Mouse (Mus musculus): ENCODE measurements around the gene Gm49322. TPM values are rescaled to one million over a fixed set of nuclear protein-coding genes. Genes with fewer than 3 reads are reported as not detected.

Gm49322 gene
- polyA plus RNA-seq, 1 experiment: 1.9 TPM

DNA sequence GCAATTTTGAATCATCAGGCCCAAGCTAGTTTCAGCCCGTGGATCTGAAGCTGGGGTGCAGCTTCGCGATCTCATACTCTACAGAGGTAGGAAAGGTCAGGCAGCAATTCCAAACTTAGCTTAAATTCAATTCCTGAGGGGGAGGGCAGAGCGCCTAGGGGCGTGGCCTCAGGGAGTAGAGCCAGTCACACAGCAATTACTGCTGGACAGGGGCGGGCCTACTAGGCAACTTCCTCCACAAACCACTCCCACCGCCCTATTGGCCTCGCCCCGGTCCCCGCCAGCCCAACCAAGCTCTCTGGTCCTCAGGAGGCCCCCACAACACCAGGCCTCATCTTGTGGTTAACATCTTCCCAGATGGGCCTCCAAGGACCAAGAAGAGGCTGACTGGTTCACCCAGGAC lies 36.2 kb upstream of the Gm49322 start:
- no peak overlapping the region for H3K4me3 ChIP-seq (ENCODE audit: control insufficient read depth, low read depth, low read length)
- H3K4me1 ChIP-seq (ENCODE audit: control insufficient read depth, insufficient read depth, low read length): peaks cover 27% of the 10 kb centered on the region
- H3K27ac ChIP-seq (ENCODE audit: control insufficient read depth, insufficient read depth, low read depth, low read length): no peak overlapping the region
- TF ChIP-seq CTCF (IDR thresholded peaks at IDR 0.05; ENCODE audit: control insufficient read depth, insufficient read depth, insufficient replicate concordance, low read depth, low read length): no peak
- no peak for TF ChIP-seq POLR2A (IDR thresholded peaks at IDR 0.05; ENCODE audit: control insufficient read depth, low read depth, low read length)
- no peaks in the 10 kb centered on the region for H3K27me3 ChIP-seq (ENCODE audit: control insufficient read depth, insufficient read depth, low read length)
- H3K36me3 ChIP-seq (ENCODE audit: control insufficient read depth, insufficient read depth, low read length): no peaks in the 10 kb centered on the region

DNA sequence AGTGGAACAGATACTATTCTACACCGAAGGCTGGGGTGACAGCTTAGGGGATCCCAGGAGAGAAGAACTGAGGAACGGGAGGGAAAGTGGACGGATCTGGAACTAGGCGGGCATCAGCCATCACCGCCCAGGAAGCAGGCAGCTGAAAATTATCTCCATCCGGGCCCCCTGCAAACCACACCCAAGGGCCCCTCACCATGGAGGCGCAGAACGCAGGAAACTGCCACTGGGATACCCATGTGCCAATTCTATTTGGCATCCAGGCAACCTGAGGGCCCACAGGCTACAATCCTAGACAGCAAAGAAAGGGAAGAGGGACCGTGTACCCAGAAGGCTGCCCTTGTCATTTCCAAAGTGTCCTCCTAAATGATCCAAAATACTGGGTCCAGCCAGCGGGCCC lies 35.4 kb upstream of the Gm49322 start:
- H3K36me3 ChIP-seq (ENCODE audit: control insufficient read depth, insufficient read depth, low read length): no peaks in the 10 kb centered on the region
- no peak overlapping the region for H3K4me3 ChIP-seq (ENCODE audit: control insufficient read depth, low read depth, low read length)
- H3K4me1 ChIP-seq (ENCODE audit: control insufficient read depth, insufficient read depth, low read length): peaks cover 29% of the 10 kb centered on the region
- no peak overlapping the region for H3K27ac ChIP-seq (ENCODE audit: control insufficient read depth, insufficient read depth, low read depth, low read length)
- no peak for TF ChIP-seq POLR2A (IDR thresholded peaks at IDR 0.05; ENCODE audit: control insufficient read depth, low read depth, low read length)
- H3K27me3 ChIP-seq (ENCODE audit: control insufficient read depth, insufficient read depth, low read length): no peaks in the 10 kb centered on the region

DNA sequence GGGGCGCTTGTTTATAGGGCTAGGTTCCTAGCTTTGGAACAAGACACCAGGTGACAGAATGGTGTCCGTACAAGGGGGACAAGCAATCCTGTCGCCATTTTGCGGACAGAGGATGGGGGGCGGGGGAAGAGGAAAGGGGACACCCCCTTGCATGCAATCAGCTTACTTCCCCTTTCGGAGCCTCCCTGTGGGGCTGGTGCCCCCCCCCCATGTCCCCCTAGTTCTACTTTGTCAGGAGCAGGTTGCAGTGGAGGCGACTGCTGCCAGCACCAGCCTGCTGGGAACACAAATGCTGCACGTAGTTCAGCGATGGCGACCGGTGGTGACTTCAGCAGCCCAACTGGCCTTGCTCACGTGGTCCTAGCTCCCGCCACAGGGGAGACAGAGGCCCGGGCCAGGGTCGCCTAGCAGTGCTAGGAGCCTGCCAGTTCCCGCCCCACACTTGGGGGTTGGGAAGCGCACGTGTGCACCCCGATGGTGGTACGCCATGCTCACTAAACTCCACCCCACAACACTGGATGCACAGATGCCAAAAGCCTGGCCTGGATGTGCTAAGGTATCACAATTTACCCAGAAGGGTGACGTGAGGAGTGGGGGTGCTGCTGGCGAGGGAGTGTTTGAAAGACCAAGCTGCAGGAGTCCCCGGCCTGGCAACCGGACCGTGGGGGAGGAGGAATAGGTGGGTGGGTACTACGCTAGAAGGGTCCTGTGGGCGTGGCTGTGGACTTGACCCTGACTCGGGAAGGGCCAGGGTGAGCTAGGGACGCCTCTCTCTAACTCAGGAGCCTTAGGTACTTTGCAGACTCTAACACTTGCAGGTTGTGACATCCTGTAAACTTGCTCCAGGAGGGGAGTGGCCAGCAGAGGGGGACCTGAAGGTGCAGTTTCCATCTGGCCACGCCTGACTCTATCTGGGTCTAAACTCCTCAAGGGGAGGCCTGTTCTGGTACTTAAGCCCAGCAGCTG lies 34.7 kb upstream of the Gm49322 start:
- Histone ChIP-seq H3K27me3 (ENCODE audit: control insufficient read depth, insufficient read depth, low read length) (no peaks in the 10 kb centered on the region), H3K4me3 (ENCODE audit: control insufficient read depth, low read depth, low read length) (no peak overlapping the region), H3K27ac (ENCODE audit: control insufficient read depth, insufficient read depth, low read depth, low read length) (no peak overlapping the region), H3K4me1 (ENCODE audit: control insufficient read depth, insufficient read depth, low read length) (peaks cover 36% of the 10 kb centered on the region), H3K36me3 (ENCODE audit: control insufficient read depth, insufficient read depth, low read length) (no peaks in the 10 kb centered on the region)
- TF ChIP-seq CTCF (IDR thresholded peaks at IDR 0.05; ENCODE audit: control insufficient read depth, insufficient read depth, insufficient replicate concordance, low read depth, low read length) (no peak), POLR2A (IDR thresholded peaks at IDR 0.05; ENCODE audit: control insufficient read depth, low read depth, low read length) (no peak)

DNA sequence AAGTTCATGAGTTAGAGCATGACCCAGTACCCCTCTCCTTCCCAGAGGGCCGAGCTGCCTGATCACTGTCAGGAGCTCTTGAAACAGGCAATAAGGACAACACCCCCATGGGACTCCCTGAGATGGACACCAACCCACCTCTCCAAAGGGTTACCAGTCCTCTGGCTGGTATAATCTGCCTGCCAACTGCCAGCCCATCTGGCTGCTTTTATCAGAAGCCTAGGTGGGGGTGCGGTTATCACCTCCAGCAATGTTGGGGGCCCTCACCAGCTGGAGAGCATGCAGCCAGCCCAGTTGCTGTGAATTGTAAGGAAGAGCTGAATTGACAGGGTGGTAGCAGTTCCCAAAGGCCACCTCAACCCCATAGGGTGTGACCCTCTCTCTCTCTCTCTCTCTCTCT lies 33.3 kb upstream of the Gm49322 start:
- no peak overlapping the region for H3K4me3 ChIP-seq (ENCODE audit: control insufficient read depth, low read depth, low read length)
- H3K27ac ChIP-seq (ENCODE audit: control insufficient read depth, insufficient read depth, low read depth, low read length): no peak overlapping the region
- no peaks in the 10 kb centered on the region for H3K27me3 ChIP-seq (ENCODE audit: control insufficient read depth, insufficient read depth, low read length)
- no peaks in the 10 kb centered on the region for H3K36me3 ChIP-seq (ENCODE audit: control insufficient read depth, insufficient read depth, low read length)
- TF ChIP-seq CTCF (IDR thresholded peaks at IDR 0.05; ENCODE audit: control insufficient read depth, insufficient read depth, insufficient replicate concordance, low read depth, low read length) (no peak), POLR2A (IDR thresholded peaks at IDR 0.05; ENCODE audit: control insufficient read depth, low read depth, low read length) (no peak)
- H3K4me1 ChIP-seq (ENCODE audit: control insufficient read depth, insufficient read depth, low read length): peaks cover 41% of the 10 kb centered on the region

DNA sequence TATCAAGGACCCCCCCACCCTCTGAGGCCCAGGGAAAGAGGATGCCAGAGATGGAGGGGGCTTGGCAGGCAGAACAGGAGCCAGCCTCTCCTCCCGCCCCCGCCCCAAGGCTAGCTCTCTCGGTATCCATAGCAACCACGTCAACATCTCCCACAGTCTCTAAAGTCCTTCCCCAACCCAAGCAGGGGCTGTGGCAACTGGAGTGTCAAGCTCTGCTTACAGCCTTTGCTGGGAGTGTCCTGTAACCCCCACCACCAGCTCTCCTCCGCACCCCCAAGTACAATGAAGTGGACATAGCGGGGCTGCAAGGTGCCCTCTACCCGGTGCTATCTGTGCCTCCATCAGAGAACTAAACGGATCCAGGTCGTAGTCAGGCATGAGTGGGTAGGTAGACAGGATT lies 31.9 kb upstream of the Gm49322 start:
- H3K36me3 ChIP-seq (ENCODE audit: control insufficient read depth, insufficient read depth, low read length): no peaks in the 10 kb centered on the region
- H3K4me1 ChIP-seq (ENCODE audit: control insufficient read depth, insufficient read depth, low read length): peaks cover 40% of the 10 kb centered on the region
- no peak overlapping the region for H3K4me3 ChIP-seq (ENCODE audit: control insufficient read depth, low read depth, low read length)
- TF ChIP-seq CTCF (IDR thresholded peaks at IDR 0.05; ENCODE audit: control insufficient read depth, insufficient read depth, insufficient replicate concordance, low read depth, low read length) (no peak), POLR2A (IDR thresholded peaks at IDR 0.05; ENCODE audit: control insufficient read depth, low read depth, low read length) (no peak)
- no peak overlapping the region for H3K27ac ChIP-seq (ENCODE audit: control insufficient read depth, insufficient read depth, low read depth, low read length)
- no peaks in the 10 kb centered on the region for H3K27me3 ChIP-seq (ENCODE audit: control insufficient read depth, insufficient read depth, low read length)

DNA sequence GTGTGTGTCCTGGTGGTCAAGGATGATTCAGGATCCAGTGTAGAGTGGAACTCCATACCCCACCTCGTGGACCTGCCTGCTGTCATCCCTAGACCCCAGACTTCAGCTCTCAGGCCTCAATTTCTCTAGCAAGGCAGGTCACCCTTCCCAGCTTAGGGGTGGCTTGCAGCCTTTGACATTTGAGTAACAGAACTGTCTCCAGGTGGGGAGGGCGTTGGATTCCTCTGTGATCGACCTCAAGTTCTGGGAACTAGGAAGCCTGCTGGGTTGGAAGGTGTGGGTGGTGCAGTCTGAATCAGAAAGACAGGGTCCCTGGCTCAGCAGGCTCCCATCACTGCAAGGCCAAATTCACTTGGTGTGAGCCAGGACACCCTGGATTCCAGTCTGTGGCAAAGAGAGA lies 30.9 kb upstream of the Gm49322 start:
- TF ChIP-seq CTCF (IDR thresholded peaks at IDR 0.05; ENCODE audit: control insufficient read depth, insufficient read depth, insufficient replicate concordance, low read depth, low read length) (no peak), POLR2A (IDR thresholded peaks at IDR 0.05; ENCODE audit: control insufficient read depth, low read depth, low read length) (no peak)
- no peaks in the 10 kb centered on the region for H3K36me3 ChIP-seq (ENCODE audit: control insufficient read depth, insufficient read depth, low read length)
- H3K27me3 ChIP-seq (ENCODE audit: control insufficient read depth, insufficient read depth, low read length): no peaks in the 10 kb centered on the region
- peaks cover 31% of the 10 kb centered on the region for H3K4me1 ChIP-seq (ENCODE audit: control insufficient read depth, insufficient read depth, low read length)
- no peak overlapping the region for H3K27ac ChIP-seq (ENCODE audit: control insufficient read depth, insufficient read depth, low read depth, low read length)
- no peak overlapping the region for H3K4me3 ChIP-seq (ENCODE audit: control insufficient read depth, low read depth, low read length)

DNA sequence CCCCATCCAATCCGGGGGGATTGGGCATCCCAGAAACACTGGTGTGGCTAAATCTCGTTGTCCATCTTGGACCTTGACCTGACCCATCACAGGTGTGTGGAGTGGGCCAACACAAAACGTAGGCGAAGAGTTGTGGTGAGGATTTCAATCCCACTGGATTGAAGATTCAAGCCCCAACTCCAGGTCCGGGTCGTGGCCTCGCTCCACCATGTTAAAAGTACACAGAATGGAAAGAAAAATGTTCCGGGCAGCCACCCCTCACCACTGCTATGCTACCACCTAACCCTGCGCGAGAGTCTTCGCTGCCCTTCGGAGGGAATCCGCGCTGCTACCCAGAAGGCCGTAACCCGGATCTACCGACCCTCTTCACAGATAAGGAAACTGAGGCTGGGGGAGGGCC lies 29.9 kb upstream of the Gm49322 start:
- TF ChIP-seq CTCF (IDR thresholded peaks at IDR 0.05; ENCODE audit: control insufficient read depth, insufficient read depth, insufficient replicate concordance, low read depth, low read length) (no peak), POLR2A (IDR thresholded peaks at IDR 0.05; ENCODE audit: control insufficient read depth, low read depth, low read length) (no peak)
- Histone ChIP-seq H3K36me3 (ENCODE audit: control insufficient read depth, insufficient read depth, low read length) (no peaks in the 10 kb centered on the region), H3K27me3 (ENCODE audit: control insufficient read depth, insufficient read depth, low read length) (no peaks in the 10 kb centered on the region), H3K4me1 (ENCODE audit: control insufficient read depth, insufficient read depth, low read length) (peaks cover 29% of the 10 kb centered on the region), H3K4me3 (ENCODE audit: control insufficient read depth, low read depth, low read length) (peak overlapping the region; percentile 92), H3K27ac (ENCODE audit: control insufficient read depth, insufficient read depth, low read depth, low read length) (no peak overlapping the region)
